Mouse (Mus musculus) midbrain, embryonic 11.5 days (tissue): ENCODE results near the gene Coa7. TPM values are rescaled to one million over a fixed set of nuclear protein-coding genes. Genes with fewer than 3 reads are reported as not detected.
"Not testable (repeated sequence)": the region's sequence is repeated elsewhere in the genome, so short reads cannot be mapped to it uniquely, and the experiment has no call there.

ENCODE experiments used
- ATAC-seq: fragments of 200-750 bp; cut with Nextera tagmentation; 2 replicates; pipeline ENCODE4 v1.8.0; 2017; ENCODE audit warnings: moderate TSS enrichment, moderate library complexity; ENCODE audit not compliant: low FRiP score
- DNase-seq: peaks from one replicate; pipeline ENCODE4 v3.0.0; 2015; ENCODE audit warnings: low spot score; ENCODE audit errors: missing footprints
- H3K27ac ChIP-seq: fragments of 300-500 bp; sonication (generic); 2 replicates; pipeline ENCODE4 v1.5.1; 2014; ENCODE audit warnings: low read depth, low read length
- H3K27me3 ChIP-seq: fragments of 300-500 bp; sonication (generic); 2 replicates; pipeline ENCODE4 v1.6.1; 2014; ENCODE audit warnings: mild to moderate bottlenecking, low read length, moderate library complexity, mixed read lengths; ENCODE audit not compliant: control insufficient read depth, insufficient read depth
- H3K36me3 ChIP-seq: fragments of 300-500 bp; sonication (generic); 2 replicates; pipeline ENCODE4 v1.6.1; 2014; ENCODE audit warnings: mild to moderate bottlenecking, low read length, moderate library complexity, mixed read lengths; ENCODE audit not compliant: control insufficient read depth, insufficient read depth
- H3K4me1 ChIP-seq: fragments of 300-500 bp; sonication (generic); 2 replicates; pipeline ENCODE4 v1.6.1; 2014; ENCODE audit warnings: low read length; ENCODE audit not compliant: control insufficient read depth, insufficient read depth
- H3K4me2 ChIP-seq: fragments of 300-500 bp; sonication (generic); 2 replicates; pipeline ENCODE4 v1.6.1; 2014; ENCODE audit warnings: mild to moderate bottlenecking, moderate library complexity
- H3K4me3 ChIP-seq: fragments of 300-500 bp; sonication (generic); 2 replicates; pipeline ENCODE4 v1.5.1; 2014; ENCODE audit warnings: low read depth, low read length
- H3K9ac ChIP-seq: fragments of 300-500 bp; sonication (generic); 2 replicates; pipeline ENCODE4 v1.6.1; 2014; ENCODE audit warnings: low read length
- H3K9me3 ChIP-seq: fragments of 300-500 bp; sonication (generic); 2 replicates; pipeline ENCODE4 v1.6.1; 2016; ENCODE audit warnings: low read length; ENCODE audit not compliant: control insufficient read depth
- WGBS: fragments of 180-500 bp; shearing (Covaris S2); extraction: QIAGEN DNeasy Blood & Tissue Kit; methylation state at CpG from one replicate; pipeline ENCODE4 v1.1.7; 2014; 5-methylcytosine and 5-hydroxymethylcytosine counted together
- polyA plus RNA-seq: library from polyadenylated mRNA; unstranded; fragments of >200 nt; fragmentation: Nextera tagmentation; extraction: Ambion mirVana; gene quantifications from 2 replicates; pipeline ENCODE4 v1.2.1, GENCODE M21; 2014

The Coa7 gene
- polyA plus RNA-seq, 1 experiment from 2014 or later, result 54.6 TPM

- DNase-seq (no peak), ATAC-seq (no peak)
- no peak overlapping the region for H3K27ac ChIP-seq
- H3K36me3 ChIP-seq, result no peaks in the 10 kb centered on the region
- no peaks in the 10 kb centered on the region for H3K9me3 ChIP-seq
- WGBS, result 73% methylated on average over 3 of the region's 3 CpGs
- H3K9ac ChIP-seq, result no peak overlapping the region
- H3K4me3 ChIP-seq, result no peak overlapping the region
- peaks cover 29% of the 10 kb centered on the region for H3K4me1 ChIP-seq
- H3K4me2 ChIP-seq, result no peak overlapping the region
- H3K27me3 ChIP-seq, result no peaks in the 10 kb centered on the region
Observed at GRCm38 (mm10) chr4:108349064-108349463, 21.1 kb downstream of the Coa7 start.

GRCm38 (mm10) chr4:108349836-108350547 lies 22.1 kb downstream of the Coa7 start:
- peak; percentile 82 for DNase-seq
- WGBS, result 41% methylated on average over 8 of the region's 8 CpGs
- peaks cover 22% of the 10 kb centered on the region for H3K4me1 ChIP-seq
- peak overlapping the region; percentile 54 for H3K27ac ChIP-seq
- no peak overlapping the region for H3K4me3 ChIP-seq
- no peak overlapping the region for H3K4me2 ChIP-seq
- no peaks in the 10 kb centered on the region for H3K27me3 ChIP-seq
- no peaks in the 10 kb centered on the region for H3K9me3 ChIP-seq
- H3K9ac ChIP-seq, result no peak overlapping the region
- no peaks in the 10 kb centered on the region for H3K36me3 ChIP-seq
- ATAC-seq, result no peak

GRCm38 (mm10) chr4:108350819-108351218 lies 22.9 kb downstream of the Coa7 start:
- H3K4me2 ChIP-seq, result no peak overlapping the region
- peak overlapping the region; percentile 28; the same call in 1 of the 2 replicates for H3K9ac ChIP-seq
- H3K27ac ChIP-seq, result peak overlapping the region; percentile 54
- peak; percentile 81 for ATAC-seq
- no peak overlapping the region for H3K4me3 ChIP-seq
- no peaks in the 10 kb centered on the region for H3K36me3 ChIP-seq
- no peaks in the 10 kb centered on the region for H3K9me3 ChIP-seq
- no peaks in the 10 kb centered on the region for H3K27me3 ChIP-seq
- DNase-seq, result peak; percentile 89
- 19% methylated on average over 8 of the region's 8 CpGs for WGBS
- H3K4me1 ChIP-seq, result peaks cover 14% of the 10 kb centered on the region

GRCm38 (mm10) chr4:108353591-108353990 lies 25.7 kb downstream of the Coa7 start:
- not testable (repeated sequence) for H3K27ac ChIP-seq, H3K4me2 ChIP-seq, H3K9ac ChIP-seq, H3K27me3 ChIP-seq, ATAC-seq, DNase-seq, H3K9me3 ChIP-seq, H3K4me3 ChIP-seq, H3K36me3 ChIP-seq
- peaks cover 12% of the 10 kb centered on the region for H3K4me1 ChIP-seq

- Histone ChIP-seq H3K4me1 (peaks cover 37% of the 10 kb centered on the region), H3K36me3 (no peaks in the 10 kb centered on the region), H3K27ac (no peak overlapping the region), H3K4me2 (no peak overlapping the region), H3K27me3 (no peaks in the 10 kb centered on the region), H3K9ac (no peak overlapping the region), H3K9me3 (no peaks in the 10 kb centered on the region), H3K4me3 (no peak overlapping the region)
- ATAC-seq (no peak), DNase-seq (no peak)
- 94% methylated on average over 8 of the region's 8 CpGs for WGBS
Observed at GRCm38 (mm10) chr4:108357458-108357857, 29.5 kb downstream of the Coa7 start.

- no peaks in the 10 kb centered on the region for H3K27me3 ChIP-seq
- H3K27ac ChIP-seq, result no peak overlapping the region; the same call in 1 of the 2 replicates
- H3K9me3 ChIP-seq, result no peaks in the 10 kb centered on the region
- H3K4me2 ChIP-seq, result no peak overlapping the region
- DNase-seq, result no peak
- no peaks in the 10 kb centered on the region for H3K36me3 ChIP-seq
- peaks cover 47% of the 10 kb centered on the region for H3K4me1 ChIP-seq
- 12% methylated on average over 4 of the region's 4 CpGs for WGBS
- H3K9ac ChIP-seq, result no peak overlapping the region
- no peak overlapping the region for H3K4me3 ChIP-seq
- ATAC-seq, result no peak
Observed at GRCm38 (mm10) chr4:108358498-108358897, 30.6 kb downstream of the Coa7 start.

- Histone ChIP-seq H3K36me3 (no peaks in the 10 kb centered on the region), H3K27ac (peak overlapping the region; percentile 92), H3K9me3 (no peaks in the 10 kb centered on the region), H3K4me2 (peak overlapping the region; percentile 14; the same call in 1 of the 2 replicates), H3K4me3 (no peak overlapping the region), H3K27me3 (no peaks in the 10 kb centered on the region), H3K9ac (peak overlapping the region; percentile 53), H3K4me1 (peaks cover 55% of the 10 kb centered on the region)
- WGBS, result 5% methylated on average over 28 of the region's 28 CpGs
- peak; percentile 78 for ATAC-seq
- DNase-seq, result peak; percentile 98
Observed at GRCm38 (mm10) chr4:108360136-108361055, 32.5 kb downstream of the Coa7 start.

GRCm38 (mm10) chr4:108362321-108363261 lies 34.7 kb downstream of the Coa7 start:
- Histone ChIP-seq H3K27ac (peak overlapping the region; percentile 93), H3K27me3 (no peaks in the 10 kb centered on the region), H3K36me3 (no peaks in the 10 kb centered on the region), H3K4me1 (peaks cover 55% of the 10 kb centered on the region), H3K9me3 (no peaks in the 10 kb centered on the region), H3K4me3 (no peak overlapping the region), H3K9ac (peak overlapping the region; percentile 24), H3K4me2 (peak overlapping the region; percentile 29)
- WGBS, result 2% methylated on average over 18 of the region's 18 CpGs
- ATAC-seq (peak; percentile 83), DNase-seq (peak; percentile 98)
